Mouse (Mus musculus): ENCODE data around the gene Faap24.

The Faap24 gene

DNA sequence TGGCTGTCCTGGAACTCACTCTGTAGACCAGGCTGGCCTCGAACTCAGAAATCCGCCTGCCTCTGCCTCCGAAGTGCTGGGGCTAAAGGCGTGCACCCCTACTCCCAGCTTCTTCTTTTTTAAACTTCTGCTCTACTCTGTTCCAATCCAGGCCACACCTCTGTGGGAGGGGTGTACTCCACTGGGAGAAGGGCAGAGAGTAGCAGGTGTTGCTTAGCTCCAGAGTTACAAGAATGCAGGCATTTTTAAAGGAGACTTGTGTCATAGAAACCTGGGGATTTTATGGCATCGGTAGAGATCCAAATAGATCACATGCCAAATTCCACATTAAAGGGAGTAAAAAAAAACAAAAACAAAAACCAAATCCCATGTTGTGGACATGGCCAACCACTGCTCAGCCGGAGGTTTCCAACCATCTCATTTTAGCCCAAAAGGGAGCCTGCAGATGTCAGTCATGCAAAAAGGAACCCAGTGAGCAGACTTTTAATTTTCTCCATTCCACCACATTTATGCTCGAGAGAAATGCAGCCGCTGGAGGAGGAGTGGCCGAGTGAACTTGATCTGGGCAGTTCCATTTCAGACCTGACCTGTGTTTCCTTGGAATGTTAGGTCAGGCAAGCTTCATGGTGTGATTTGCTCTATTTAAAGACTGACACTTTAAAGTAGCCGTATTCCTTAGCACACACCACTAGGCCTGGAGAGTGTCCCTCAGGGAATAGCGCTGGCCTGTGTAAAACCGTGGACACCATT, 31.3 kb downstream of the Faap24 start:
- no peak for DNase-seq

DNA sequence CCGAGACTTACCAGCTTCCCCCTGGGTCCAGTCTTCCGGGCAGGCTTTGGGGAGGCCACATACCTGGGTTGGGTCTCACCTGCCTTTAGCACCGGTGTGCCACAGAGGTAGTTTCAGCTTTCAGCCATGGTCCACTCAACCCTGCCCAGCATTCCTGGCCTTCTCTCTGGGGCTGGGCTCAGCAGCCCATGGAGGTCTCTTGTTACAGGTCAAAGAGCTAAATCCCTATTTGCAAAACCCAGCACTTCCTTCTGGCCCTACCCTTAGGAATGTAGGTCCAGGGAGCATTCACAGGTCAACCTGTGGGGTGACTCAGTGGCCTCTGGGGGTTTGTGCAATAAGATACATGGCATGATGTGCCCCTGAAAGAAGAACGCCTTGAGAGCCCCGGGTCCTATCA, 33.8 kb downstream of the Faap24 start:
- no peak for DNase-seq

DNA sequence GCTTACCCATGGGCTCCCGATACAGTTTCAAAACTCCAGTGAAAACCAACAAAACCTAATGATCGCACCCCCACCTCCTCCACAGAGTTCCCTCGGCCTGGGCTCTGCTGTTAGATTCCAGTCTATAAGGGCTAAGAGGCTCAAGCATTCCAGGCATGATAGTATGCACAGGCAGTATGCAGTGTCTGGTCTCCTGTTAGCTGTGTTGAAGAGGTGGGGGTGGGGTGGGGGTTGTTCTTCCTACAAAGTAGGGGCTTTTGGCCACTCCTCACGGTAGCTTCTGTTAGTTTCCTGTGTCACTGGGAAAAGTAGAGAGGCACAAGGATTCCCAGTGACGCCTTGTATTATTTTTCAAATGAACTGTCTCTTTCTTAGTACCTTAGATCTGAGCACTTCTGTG, 34.4 kb downstream of the Faap24 start:
- no peak for DNase-seq

DNA sequence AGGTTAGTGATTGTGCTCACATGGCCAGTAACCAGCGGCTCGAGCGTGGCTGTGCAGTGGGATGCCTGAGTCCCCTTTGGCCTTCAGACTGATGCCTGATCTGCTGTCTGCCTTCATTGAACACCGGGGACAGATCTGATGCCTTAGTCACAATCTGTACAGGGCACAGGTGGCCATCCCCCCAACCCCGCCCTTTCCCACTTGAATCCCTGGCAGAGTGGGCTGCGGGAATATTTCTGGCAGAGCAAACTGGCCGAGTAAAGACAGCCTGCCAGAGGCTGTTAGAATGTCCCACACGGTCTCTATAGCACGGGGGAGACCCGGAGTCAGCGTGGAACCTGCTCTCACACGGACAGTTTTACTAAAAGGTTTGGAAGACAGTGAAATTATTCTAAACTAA, 39.0 kb downstream of the Faap24 start:
- DNase-seq: peak in 1 of 2 experiments; percentile 12

DNA sequence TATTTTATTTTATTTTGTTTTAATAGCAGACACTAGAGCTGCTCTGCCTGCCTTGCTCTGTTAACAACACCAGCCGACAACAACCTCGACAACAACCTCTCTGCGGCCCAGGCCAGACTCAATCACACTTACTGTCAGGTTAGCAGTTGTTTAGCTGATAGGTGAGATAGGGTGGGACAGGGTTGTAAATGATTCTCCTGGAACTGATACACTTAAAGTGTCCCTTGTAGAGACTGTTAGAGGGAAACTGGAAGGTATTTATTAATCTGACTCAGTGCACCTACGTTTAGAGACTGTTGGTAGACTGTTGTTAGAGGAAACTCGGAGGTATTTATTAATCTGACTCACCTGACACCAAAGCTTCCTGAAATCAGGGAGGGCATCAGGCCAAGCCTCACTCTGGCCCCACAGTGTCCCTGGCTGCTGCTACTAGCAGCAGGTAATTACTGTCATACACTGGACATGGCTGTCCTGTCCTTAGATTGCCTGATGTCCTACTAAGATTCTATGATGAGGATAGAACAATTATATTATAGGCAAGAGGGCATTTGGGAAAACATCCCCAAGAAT, 41.2 kb downstream of the Faap24 start:
- no peak for DNase-seq

DNA sequence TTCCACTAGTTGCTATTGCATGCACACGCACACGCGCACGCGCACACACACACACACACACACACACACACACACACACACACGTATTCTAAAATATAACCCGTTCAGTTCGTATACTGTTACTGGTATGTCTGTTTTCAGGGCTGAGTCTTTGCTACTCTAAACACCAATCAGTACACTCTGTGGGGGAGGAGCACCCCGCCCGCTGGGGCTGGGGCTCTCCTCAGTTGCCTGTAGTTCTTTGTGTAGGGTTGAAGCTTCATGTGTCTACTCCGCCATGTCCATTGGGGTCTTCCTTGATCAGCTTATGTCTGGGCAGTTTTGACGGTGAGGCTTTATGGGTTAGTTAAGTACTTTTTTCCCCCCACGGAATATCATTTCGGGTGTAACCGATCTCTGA, 43.3 kb downstream of the Faap24 start:
- DNase-seq: no peak

DNA sequence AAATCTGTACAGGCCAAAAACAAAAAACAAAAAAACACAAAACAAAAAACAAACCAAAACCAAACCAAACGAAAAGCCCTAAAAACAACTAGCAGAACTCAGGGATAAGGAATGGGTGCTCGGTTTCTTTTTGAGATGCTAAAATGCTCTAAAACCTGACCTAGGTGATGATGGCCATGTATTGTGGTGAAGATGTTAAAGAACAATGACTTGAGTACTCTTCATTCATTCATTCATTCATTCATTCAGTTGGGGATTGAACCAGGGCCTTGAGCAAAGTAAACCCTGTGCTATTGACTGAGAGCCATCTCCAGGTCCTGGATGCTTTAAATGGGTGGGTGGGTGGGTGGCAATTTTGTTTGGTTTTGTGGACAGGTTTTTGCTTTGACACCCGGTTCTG, 45.5 kb downstream of the Faap24 start:
- DNase-seq: no peak

DNA sequence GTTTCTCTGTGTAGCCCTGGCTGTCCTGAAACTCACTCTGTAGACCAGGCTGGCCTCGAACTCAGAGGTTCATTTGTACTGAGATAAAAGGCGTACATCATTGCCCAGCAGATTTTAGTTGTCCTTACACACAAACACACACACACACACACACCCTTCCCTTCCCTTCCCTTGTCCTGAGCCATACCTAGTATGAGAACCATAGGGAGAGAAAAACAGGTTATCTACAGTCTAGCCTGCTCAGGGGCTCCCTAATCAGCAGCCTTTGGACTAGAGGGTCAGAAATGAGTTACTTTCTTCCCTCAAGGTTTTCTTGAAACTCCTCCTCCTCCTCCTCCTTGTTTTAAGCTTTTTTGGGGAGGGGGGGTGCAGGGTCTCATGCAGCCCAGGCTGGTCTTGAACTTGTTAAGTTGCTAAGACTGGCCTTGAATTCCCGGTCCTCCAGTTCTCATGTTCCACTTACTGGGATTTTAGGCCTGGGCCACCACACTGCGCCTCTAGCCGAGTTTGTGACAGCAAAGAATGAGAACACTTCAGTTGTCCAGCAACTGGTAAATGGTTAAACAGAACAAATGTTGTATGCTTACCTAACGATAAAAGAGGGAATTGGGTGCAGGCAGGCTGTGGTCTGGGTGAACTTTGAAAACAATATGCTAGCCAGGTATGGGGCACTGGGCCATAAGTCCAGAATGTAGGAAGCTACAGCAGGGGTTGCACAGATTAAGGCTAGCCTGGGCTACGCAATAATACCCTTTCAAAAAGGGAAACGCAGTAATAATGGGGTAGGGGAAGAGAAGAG, 46.6 kb downstream of the Faap24 start:
- DNase-seq: no peak

DNA sequence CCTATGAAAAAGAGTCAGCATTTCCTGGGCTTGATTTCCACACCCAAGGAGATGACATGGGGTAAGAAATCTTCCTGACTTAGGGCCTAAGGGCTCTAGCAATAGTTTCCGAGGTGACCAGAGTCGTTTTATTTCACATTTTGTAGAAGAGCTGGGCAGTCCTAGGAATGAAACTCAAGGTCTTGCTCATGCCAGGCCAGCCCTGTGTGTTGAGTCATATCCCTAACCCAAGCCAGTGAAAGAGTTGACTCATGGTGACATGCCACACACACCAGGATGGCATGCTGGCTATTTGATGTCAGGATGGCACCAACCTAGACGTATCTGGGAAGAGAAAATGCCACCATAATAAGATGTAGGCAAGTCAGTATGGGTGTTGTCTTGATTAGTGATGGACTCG, 47.6 kb downstream of the Faap24 start:
- DNase-seq: no peak

DNA sequence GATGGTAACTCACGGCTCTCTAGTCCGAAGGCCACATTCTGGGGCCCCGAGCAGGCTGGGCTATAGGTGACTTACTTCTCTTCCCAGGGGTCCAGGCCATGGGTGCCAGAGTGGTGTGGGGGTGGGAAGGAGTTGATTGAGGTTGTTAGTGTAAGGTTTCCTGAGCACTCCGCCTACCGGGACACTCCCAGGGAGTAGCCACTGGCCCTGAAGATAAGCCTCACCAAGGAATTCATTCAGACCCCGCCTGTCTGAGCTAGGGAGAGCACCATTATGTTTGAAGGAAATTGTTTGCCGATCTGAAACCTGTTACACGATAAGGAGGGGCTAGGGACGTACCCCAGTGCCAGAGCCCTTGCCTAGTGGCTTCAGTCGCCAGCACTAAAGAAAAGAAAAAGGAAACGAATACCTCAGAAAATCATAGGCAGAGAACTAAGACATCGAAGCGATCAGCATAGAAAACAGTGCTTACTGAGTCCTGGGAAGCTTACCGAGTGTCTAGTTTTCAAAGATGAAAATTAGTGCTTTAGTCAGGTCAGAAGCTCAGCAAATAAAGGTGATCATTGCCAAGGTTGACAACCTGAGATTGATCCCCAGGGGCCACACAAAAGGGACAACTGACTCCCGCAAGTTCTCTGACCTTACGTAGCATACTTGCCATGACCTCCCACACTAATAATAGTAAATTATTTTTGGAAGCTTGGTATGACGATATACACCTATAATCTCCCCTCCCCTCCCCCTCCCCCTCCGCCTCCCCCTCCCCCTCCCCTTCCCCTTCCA, 48.5 kb downstream of the Faap24 start:
- no peak for DNase-seq

DNA sequence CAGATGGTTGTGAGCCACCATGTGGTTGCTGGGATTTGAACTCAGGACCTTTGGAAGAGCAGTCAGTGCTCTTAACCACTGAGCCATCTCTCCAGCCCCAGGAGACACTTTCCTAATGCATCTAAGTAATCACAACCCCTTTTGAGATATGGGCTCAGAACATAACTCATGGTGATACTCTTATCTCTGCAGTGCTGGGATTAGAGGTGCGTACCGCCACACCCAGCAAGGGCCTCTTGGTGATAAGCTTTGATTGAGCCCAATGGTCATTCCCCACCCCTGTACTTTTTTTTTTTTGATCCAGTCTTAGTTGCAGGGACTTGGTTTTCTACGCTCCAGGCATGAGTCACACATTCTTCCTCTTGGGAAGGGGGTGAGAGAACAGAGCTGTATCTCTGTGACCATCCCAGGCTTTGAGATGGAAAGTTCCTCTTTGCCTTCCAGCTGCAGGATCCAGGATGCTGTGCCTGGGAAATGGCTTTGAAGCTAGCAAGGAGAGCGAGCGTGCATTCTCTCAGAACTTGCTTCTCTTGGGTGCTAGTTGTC, 51.8 kb downstream of the Faap24 start:
- no peak for DNase-seq

DNA sequence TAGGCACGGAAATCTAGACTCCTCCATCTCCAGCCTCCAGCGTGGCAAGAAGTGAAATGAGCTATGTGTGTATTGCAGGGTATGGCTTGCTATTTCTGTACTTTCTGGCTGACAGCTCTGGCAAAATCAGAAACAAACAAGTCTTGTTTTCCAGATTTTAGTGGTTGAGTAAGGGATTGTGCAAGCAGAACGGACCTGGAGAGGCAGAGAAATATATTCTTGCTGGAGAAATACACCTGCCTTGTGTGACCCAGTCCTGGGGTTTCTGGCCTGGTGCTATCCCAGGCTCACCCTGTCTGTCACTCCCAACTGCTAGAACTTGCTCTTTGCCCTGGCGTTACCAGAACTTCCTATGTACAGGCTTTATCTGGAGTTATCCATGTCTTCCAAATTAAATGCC, 54.1 kb downstream of the Faap24 start:
- no peak for DNase-seq
